Mouse (Mus musculus) frontal cortex, postnatal 10 days (tissue): ENCODE measurements around the gene Arhgap32.
"Not testable (repeated sequence)": the region's sequence is repeated elsewhere in the genome, so short reads cannot be mapped to it uniquely, and the experiment has no call there.

Experiments used
- DNase-seq, 2 experiments: peaks; one replicate each; pipeline ENCODE4 v3.0.0; 2022; ENCODE audit warnings: low spot score in 2 of 2, mixed read lengths in 1 of 2

The Arhgap32 gene

GRCm38 (mm10) chr9:32137697-32138426, 21.9 kb downstream of the Arhgap32 start:
- DNase-seq, result no peak

- DNase-seq, result no peak
Measured at GRCm38 (mm10) chr9:32138616-32139015, 22.7 kb downstream of the Arhgap32 start.

- DNase-seq, result no peak
Measured at GRCm38 (mm10) chr9:32139641-32140040, 23.7 kb downstream of the Arhgap32 start.

- DNase-seq, result no peak
Measured at GRCm38 (mm10) chr9:32142834-32143233, 26.9 kb downstream of the Arhgap32 start.

- no peak for DNase-seq
Measured at GRCm38 (mm10) chr9:32143451-32143850, 27.5 kb downstream of the Arhgap32 start.

- DNase-seq, result no peak
Measured at GRCm38 (mm10) chr9:32146257-32146996, 30.5 kb downstream of the Arhgap32 start.

GRCm38 (mm10) chr9:32149241-32149640, 33.3 kb downstream of the Arhgap32 start:
- no peak for DNase-seq

GRCm38 (mm10) chr9:32149836-32150642, 34.1 kb downstream of the Arhgap32 start:
- no peak for DNase-seq

- DNase-seq, result no peak
Measured at GRCm38 (mm10) chr9:32154727-32155371, 38.9 kb downstream of the Arhgap32 start.

GRCm38 (mm10) chr9:32156706-32157105, 40.8 kb downstream of the Arhgap32 start:
- no peak for DNase-seq

- DNase-seq, result no peak
Measured at GRCm38 (mm10) chr9:32157201-32157600, 41.3 kb downstream of the Arhgap32 start.

- DNase-seq, result peak in 1 of 2 experiments; percentile 49
Measured at GRCm38 (mm10) chr9:32158837-32159543, 43.1 kb downstream of the Arhgap32 start.

- DNase-seq, result no peak
Measured at GRCm38 (mm10) chr9:32159724-32160123, 43.8 kb downstream of the Arhgap32 start.

- no peak for DNase-seq
Measured at GRCm38 (mm10) chr9:32162792-32163191, 46.9 kb downstream of the Arhgap32 start.

- not testable (repeated sequence) for DNase-seq
Measured at GRCm38 (mm10) chr9:32163820-32164219, 47.9 kb downstream of the Arhgap32 start.

GRCm38 (mm10) chr9:32168546-32169137, 52.7 kb downstream of the Arhgap32 start:
- DNase-seq, result no peak

GRCm38 (mm10) chr9:32170713-32171112, 54.8 kb downstream of the Arhgap32 start:
- DNase-seq, result no peak

GRCm38 (mm10) chr9:32176612-32177011, 60.7 kb downstream of the Arhgap32 start:
- DNase-seq, result no peak

- DNase-seq, result no peak
Measured at GRCm38 (mm10) chr9:32181170-32181569, 65.2 kb downstream of the Arhgap32 start.

- no peak for DNase-seq
Measured at GRCm38 (mm10) chr9:32186489-32186888, 70.6 kb downstream of the Arhgap32 start.
